Mouse (Mus musculus) liver, embryonic 14.5 days (tissue): ENCODE measurements around the gene Eif2b3. TPM values are rescaled to one million over a fixed set of nuclear protein-coding genes. Genes with fewer than 3 reads are reported as not detected.

Experiments used
- ATAC-seq: fragments of 200-750 bp; cut with Nextera tagmentation; 2 replicates; pipeline ENCODE4 v1.8.0; 2017; ENCODE audit warnings: moderate number of reproducible peaks, mild to moderate bottlenecking, moderate library complexity; ENCODE audit not compliant: insufficient read depth
- DNase-seq, 3 experiments: peaks; one replicate each; pipeline ENCODE4 v3.0.0-alpha.2; 2012 to 2013; ENCODE audit warnings: low read depth in 3 of 3, low spot score in 3 of 3
- H3K27ac ChIP-seq: fragments of 300-500 bp; sonication (generic); 2 replicates; pipeline ENCODE4 v1.5.1; 2014; ENCODE audit warnings: moderate library complexity, mild to moderate bottlenecking, control low read depth, inconsistent platforms
- H3K27me3 ChIP-seq: fragments of 300-500 bp; sonication (generic); 2 replicates; pipeline ENCODE4 v1.6.1; 2014; ENCODE audit warnings: mild to moderate bottlenecking, low read length, moderate library complexity; ENCODE audit not compliant: control insufficient read depth, insufficient read depth
- H3K36me3 ChIP-seq: fragments of 300-500 bp; sonication (generic); replicated peaks from 2 replicates; pipeline ENCODE4 v1.6.1; 2014; ENCODE audit warnings: low read depth; ENCODE audit not compliant: control insufficient read depth, insufficient read depth
- H3K4me1 ChIP-seq, 2 experiments: fragments of 200-500 bp in 1 of 2; fragments of 300-500 bp in 1 of 2; sonication (generic) in 1 of 2; replicated peaks; 2 replicates each; pipeline ENCODE4 v1.6.1; 2012 to 2014; ENCODE audit warnings: antibody characterized with exemption in 1 of 2, inconsistent platforms in 1 of 2, low read length in 1 of 2; ENCODE audit not compliant: control insufficient read depth in 2 of 2, insufficient read depth in 2 of 2
- H3K4me2 ChIP-seq: fragments of 300-500 bp; sonication (generic); 2 replicates; pipeline ENCODE4 v1.6.1; 2014; ENCODE audit warnings: low read depth, mild to moderate bottlenecking, control low read depth, moderate library complexity
- H3K4me3 ChIP-seq, 2 experiments: fragments of 200-500 bp in 1 of 2; fragments of 300-500 bp in 1 of 2; sonication (generic) in 1 of 2; 2 replicates each; pipeline ENCODE4 v1.5.1; 2012 to 2014; ENCODE audit warnings: low read depth in 2 of 2, low read length in 2 of 2, mild to moderate bottlenecking in 2 of 2, control low read depth in 1 of 2, inconsistent platforms in 1 of 2, moderate library complexity in 1 of 2; ENCODE audit not compliant: insufficient read depth in 1 of 2
- H3K9ac ChIP-seq: fragments of 300-500 bp; sonication (generic); replicated peaks from 2 replicates; pipeline ENCODE4 v1.6.1; 2014; ENCODE audit warnings: mild to moderate bottlenecking, control low read depth, moderate library complexity
- H3K9me3 ChIP-seq: fragments of 300-500 bp; sonication (generic); 2 replicates; pipeline ENCODE4 v1.6.1; 2016; ENCODE audit warnings: low read length, mixed read lengths; ENCODE audit not compliant: control insufficient read depth
- CTCF ChIP-seq: IDR thresholded peaks from 2 replicates; pipeline ENCODE4 v1.5.1; 2016; ENCODE audit warnings: antibody characterized with exemption, low read depth, control low read depth
- EP300 ChIP-seq: IDR thresholded peaks from 2 replicates; pipeline ENCODE4 v1.6.1; 2016; ENCODE audit warnings: antibody characterized with exemption, low read depth
- WGBS: fragments of 180-500 bp; shearing (Covaris S2); extraction: QIAGEN DNeasy Blood & Tissue Kit; methylation state at CpG from one replicate; pipeline ENCODE4 v1.1.7; 2014; ENCODE audit not compliant: insufficient replicate concordance; 5-methylcytosine and 5-hydroxymethylcytosine counted together
- polyA plus RNA-seq, 2 experiments: library from polyadenylated mRNA; depleted of rRNA in 1 of 2; stranded (reverse) in 1 of 2; unstranded in 1 of 2; fragments of >200 nt; fragmentation: Nextera tagmentation in 1 of 2; extraction: Ambion mirVana in 1 of 2; gene quantifications; 2 replicates each; pipeline versions ENCODE4 v1.2.1 to v1.2.3; 2012 to 2014

Gene Eif2b3
- polyA plus RNA-seq, 2 experiments = 17.3 to 32.7 TPM

- Histone ChIP-seq H3K36me3 (peaks cover 36% of the 10 kb centered on the region), H3K9me3 (no peaks in the 10 kb centered on the region), H3K9ac (peak within 1 kb of the TSS; percentile 95), H3K27ac (peak within 1 kb of the TSS; percentile 97), H3K4me2 (peak within 1 kb of the TSS; percentile 90), H3K4me3 (peak within 1 kb of the TSS; percentile 96 to 99), H3K4me1 (peaks cover 15 to 17% of the 10 kb centered on the region in 2 experiments), H3K27me3 (no peaks in the 10 kb centered on the region)
- peak; percentile 58 for ATAC-seq
- WGBS = under 1% methylated on average over 55 of the region's 58 CpGs
- peak; percentile 64 to 72 (median 68) for DNase-seq
- TF ChIP-seq EP300 (no peak), CTCF (no peak)
Observed at GRCm38 (mm10) chr4:116995131-116995797, 23.9 kb upstream of the Eif2b3 start, which contains the start of gene Hectd3. Gene Hectd3 (plus strand): TSS chr4:116995317.

DNA sequence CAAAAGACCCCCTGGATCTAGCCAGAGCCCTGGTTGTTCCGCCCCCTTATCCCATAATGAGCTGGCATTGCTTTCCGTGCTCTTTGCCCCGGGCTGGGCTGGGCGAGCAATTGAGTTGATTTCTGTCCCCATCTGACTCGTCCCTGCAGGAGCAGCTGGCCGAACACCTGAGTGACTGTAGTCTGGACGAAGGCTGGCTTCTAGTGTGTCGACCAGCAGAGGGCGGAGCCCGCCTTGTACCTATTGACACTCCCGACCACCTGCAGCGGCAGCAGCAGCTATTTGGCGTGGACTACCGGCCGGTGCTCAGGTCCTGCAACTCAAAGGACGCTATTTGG lies 23.4 kb upstream of the Eif2b3 start:
- H3K27ac ChIP-seq = peak overlapping the region; percentile 79
- no peaks in the 10 kb centered on the region for H3K27me3 ChIP-seq
- no peaks in the 10 kb centered on the region for H3K9me3 ChIP-seq
- peak overlapping the region; percentile 85 to 99 for H3K4me3 ChIP-seq
- ATAC-seq (no peak), DNase-seq (peak in 2 of 3 experiments; percentile 43 to 45)
- H3K4me2 ChIP-seq = peak overlapping the region; percentile 70
- TF ChIP-seq EP300 = no peak
- peak; percentile 74 for TF ChIP-seq CTCF
- H3K36me3 ChIP-seq = peaks cover 32% of the 10 kb centered on the region
- H3K9ac ChIP-seq = peak overlapping the region; percentile 95
- H3K4me1 ChIP-seq = peaks cover 15 to 17% of the 10 kb centered on the region in 2 experiments
- WGBS = under 1% methylated on average over 16 of the region's 16 CpGs

DNA sequence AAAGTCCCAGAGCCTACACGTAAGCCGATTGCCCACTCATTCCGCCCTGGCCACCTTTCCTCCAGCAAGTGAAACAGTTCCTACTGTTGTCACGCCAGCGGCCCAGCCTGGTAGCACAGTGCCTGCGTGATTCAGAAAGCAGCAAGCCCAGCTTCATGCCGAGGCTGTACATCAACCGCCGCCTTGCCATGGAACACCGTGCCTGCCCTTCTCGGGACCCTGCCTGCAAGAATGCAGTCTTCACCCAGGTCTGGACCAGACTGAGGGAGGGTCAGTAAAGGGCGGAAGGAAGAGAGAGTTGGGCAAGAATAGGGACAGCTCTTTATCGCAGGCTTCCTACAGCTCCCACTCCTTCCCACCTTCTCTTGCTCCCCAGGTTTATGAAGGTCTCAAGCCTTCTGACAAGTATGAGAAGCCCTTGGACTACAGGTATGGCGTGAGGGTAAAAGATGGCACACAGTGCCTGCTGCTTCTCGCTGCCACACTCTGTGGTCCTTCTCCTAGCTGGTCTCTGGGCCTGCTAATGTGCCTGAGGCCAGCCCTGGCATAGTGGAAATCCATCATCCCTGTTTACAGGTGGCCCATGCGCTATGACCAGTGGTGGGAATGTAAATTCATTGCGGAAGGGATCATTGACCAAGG lies 19.6 kb upstream of the Eif2b3 start:
- Histone ChIP-seq H3K4me1 (peaks cover 4 to 11% of the 10 kb centered on the region in 2 experiments), H3K27ac (no peak overlapping the region), H3K36me3 (peaks cover 15% of the 10 kb centered on the region), H3K4me2 (no peak overlapping the region), H3K27me3 (no peaks in the 10 kb centered on the region), H3K9me3 (no peaks in the 10 kb centered on the region), H3K4me3 (no peak overlapping the region), H3K9ac (no peak overlapping the region)
- no peak for DNase-seq
- 86% methylated on average over 17 of the region's 17 CpGs for WGBS
- TF ChIP-seq EP300 = no peak
- no peak for TF ChIP-seq CTCF
- ATAC-seq = no peak

DNA sequence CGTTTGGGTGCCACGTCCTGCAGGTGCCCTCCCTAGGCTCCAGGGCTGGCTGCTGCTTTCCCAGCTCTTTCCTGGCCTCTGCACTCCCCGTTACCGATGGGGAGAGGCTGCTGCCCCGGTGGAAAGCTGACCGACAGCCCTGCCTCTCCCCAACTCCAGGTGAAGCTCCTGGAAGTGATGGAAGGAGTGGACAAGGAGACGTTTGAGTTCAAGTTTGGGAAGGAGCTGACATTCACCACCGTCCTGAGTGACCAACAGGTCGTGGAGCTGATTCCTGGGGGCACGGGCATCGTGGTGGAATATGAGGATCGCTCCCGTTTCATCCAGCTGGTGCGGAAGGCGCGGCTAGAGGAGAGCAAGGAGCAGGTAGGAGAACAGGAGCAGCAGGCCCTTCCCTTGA lies 17.2 kb upstream of the Eif2b3 start:
- no peaks in the 10 kb centered on the region for H3K27me3 ChIP-seq
- no peak overlapping the region for H3K9ac ChIP-seq
- TF ChIP-seq EP300 (no peak), CTCF (no peak)
- no peak overlapping the region for H3K4me2 ChIP-seq
- peaks cover 15% of the 10 kb centered on the region for H3K36me3 ChIP-seq
- H3K4me3 ChIP-seq = no peak overlapping the region
- no peak for ATAC-seq
- no peaks in the 10 kb centered on the region; a peak in 1 of 4 replicates for H3K4me1 ChIP-seq
- 81% methylated on average over 16 of the region's 16 CpGs for WGBS
- no peak overlapping the region for H3K27ac ChIP-seq
- no peak for DNase-seq
- no peaks in the 10 kb centered on the region for H3K9me3 ChIP-seq
